Mouse (Mus musculus): ENCODE measurements at regions not wholly inside any gene's neighbourhood (a gene's known extent, or its start where the extent isn't known, plus 50 kb on each side); places are given as distances from the start of the nearest gene placed in this dataset.

- no peak for TF ChIP-seq CTCF (IDR thresholded peaks at IDR 0.05; ENCODE audit: low read depth, low read length)
- TF ChIP-seq POLR2A (IDR thresholded peaks at IDR 0.05; ENCODE audit: insufficient read depth, low read length): no peak
- TF ChIP-seq EP300 (IDR thresholded peaks at IDR 0.05; ENCODE audit: insufficient read depth, low read depth, low read length): no peak
Measured at GRCm38 (mm10) chr6:51690795-51691563, 167.3 kb downstream of the Snx10 start.

Measured in ES-Bruce4 (cell line).